Mouse (Mus musculus) MEL (cell line): ENCODE results near the gene Fbxl7. TPM values are rescaled to one million over a fixed set of nuclear protein-coding genes. Genes with fewer than 3 reads are reported as not detected.

Experiments used
- DNase-seq: peaks from one replicate; pipeline ENCODE4 v3.0.0; 2011; ENCODE audit warnings: low read depth, low spot score
- H3K27ac ChIP-seq: 2 replicates; pipeline ENCODE4 v1.5.1; 2012; ENCODE audit warnings: low read depth, mild to moderate bottlenecking, control low read depth, low read length, moderate library complexity; ENCODE audit not compliant: control insufficient read depth
- H3K27me3 ChIP-seq, 2 experiments: fragments of 150-350 bp in 1 of 2; sonication (generic) in 1 of 2; 2 replicates each; pipeline ENCODE4 v1.6.1; 2012; ENCODE audit warnings: low read length in 2 of 2, mild to moderate bottlenecking in 2 of 2, improper control_type of control experiment in 1 of 2, moderate library complexity in 1 of 2; ENCODE audit not compliant: insufficient read depth in 2 of 2, control insufficient read depth in 1 of 2
- H3K36me3 ChIP-seq, 2 experiments: 2 replicates each; pipeline ENCODE4 v1.6.1; 2012 to 2014; ENCODE audit warnings: low read length in 2 of 2, improper control_type of control experiment in 1 of 2, inconsistent platforms in 1 of 2, mild to moderate bottlenecking in 1 of 2; ENCODE audit not compliant: insufficient read depth in 2 of 2, control insufficient read depth in 1 of 2
- H3K4me1 ChIP-seq, 2 experiments: fragments of 150-350 bp in 1 of 2; sonication (generic) in 1 of 2; 2 replicates each; pipeline ENCODE4 v1.6.1; 2012; ENCODE audit warnings: low read length in 2 of 2, improper control_type of control experiment in 1 of 2, mild to moderate bottlenecking in 1 of 2; ENCODE audit not compliant: insufficient read depth in 2 of 2, control insufficient read depth in 1 of 2
- H3K4me3 ChIP-seq, 2 experiments: fragments of 150-350 bp in 1 of 2; sonication (generic) in 1 of 2; 2 replicates each; pipeline ENCODE4 v1.5.1; 2012; ENCODE audit warnings: low read depth in 2 of 2, low read length in 2 of 2, mild to moderate bottlenecking in 2 of 2, moderate library complexity in 2 of 2, control low read depth in 1 of 2, improper control_type of control experiment in 1 of 2; ENCODE audit not compliant: control insufficient read depth in 1 of 2, insufficient read depth in 1 of 2
- H3K79me2 ChIP-seq: 2 replicates; pipeline ENCODE4 v1.6.1; 2012; ENCODE audit warnings: mild to moderate bottlenecking, low read length, moderate library complexity; ENCODE audit not compliant: control insufficient read depth, poor library complexity, insufficient read depth
- H3K9ac ChIP-seq: 2 replicates; pipeline ENCODE4 v1.6.1; 2012; ENCODE audit warnings: low read depth, mild to moderate bottlenecking, control low read depth, low read length, moderate library complexity; ENCODE audit not compliant: control insufficient read depth, poor library complexity, severe bottlenecking
- H3K9me3 ChIP-seq: fragments of 150-350 bp; sonication (generic); replicated peaks from 2 replicates; pipeline ENCODE4 v1.6.1; 2012; ENCODE audit warnings: mild to moderate bottlenecking, low read length, improper control_type of control experiment, moderate library complexity; ENCODE audit not compliant: insufficient read depth
- CHD1 ChIP-seq: IDR thresholded peaks from 2 replicates; pipeline ENCODE4 v1.6.1; 2012; ENCODE audit warnings: low read depth, mild to moderate bottlenecking, inconsistent platforms, low read length, improper control_type of control experiment
- CHD2 ChIP-seq: IDR thresholded peaks from 2 replicates; pipeline ENCODE4 v1.6.1; 2011; ENCODE audit warnings: low read length, improper control_type of control experiment
- E2F4 ChIP-seq: IDR thresholded peaks from 2 replicates; pipeline ENCODE4 v1.6.1; 2011; ENCODE audit warnings: low read depth, low read length, improper control_type of control experiment, borderline replicate concordance
- HCFC1 ChIP-seq: IDR thresholded peaks from 2 replicates; pipeline ENCODE4 v1.6.1; 2012; ENCODE audit warnings: low read depth, mild to moderate bottlenecking, inconsistent platforms, low read length, improper control_type of control experiment, moderate library complexity
- JUND ChIP-seq: IDR thresholded peaks from 2 replicates; pipeline ENCODE4 v1.6.1; 2011; ENCODE audit warnings: low read depth, mild to moderate bottlenecking, improper control_type of control experiment, low read length
- MAX ChIP-seq: IDR thresholded peaks from 2 replicates; pipeline ENCODE4 v1.6.1; 2011; ENCODE audit warnings: low read length, improper control_type of control experiment
- MEF2A ChIP-seq: IDR thresholded peaks from 2 replicates; pipeline ENCODE4 v1.6.1; 2014; ENCODE audit warnings: low read depth, mild to moderate bottlenecking, inconsistent platforms, low read length, improper control_type of control experiment; ENCODE audit not compliant: poor library complexity, insufficient replicate concordance, severe bottlenecking; ENCODE audit errors: extremely low read depth
- NELFE ChIP-seq: IDR thresholded peaks from 2 replicates; pipeline ENCODE4 v1.6.1; 2011; ENCODE audit warnings: low read depth, low read length, improper control_type of control experiment
- NRF1 ChIP-seq: IDR thresholded peaks from 2 replicates; pipeline ENCODE4 v1.6.1; 2014; ENCODE audit warnings: low read depth, mild to moderate bottlenecking, inconsistent platforms, low read length, improper control_type of control experiment, moderate library complexity; ENCODE audit not compliant: poor library complexity, insufficient read depth, severe bottlenecking
- POLR2A ChIP-seq, 2 experiments: IDR thresholded peaks; 2 replicates each; pipeline ENCODE4 v1.6.1; 2011 to 2012; ENCODE audit warnings: low read length in 2 of 2, mild to moderate bottlenecking in 2 of 2, control low read depth in 1 of 2, improper control_type of control experiment in 1 of 2, low read depth in 1 of 2, moderate library complexity in 1 of 2; ENCODE audit not compliant: control insufficient read depth in 1 of 2, insufficient read depth in 1 of 2, poor library complexity in 1 of 2
- POLR2AphosphoS5 ChIP-seq: IDR thresholded peaks from 2 replicates; pipeline ENCODE4 v1.6.1; 2012; ENCODE audit warnings: low read depth, borderline replicate concordance, mild to moderate bottlenecking, inconsistent platforms, low read length, moderate library complexity, mixed read lengths
- RAD21 ChIP-seq: IDR thresholded peaks from 2 replicates; pipeline ENCODE4 v1.6.1; 2011; ENCODE audit warnings: mild to moderate bottlenecking, low read depth, low read length, improper control_type of control experiment
- SIN3A ChIP-seq: IDR thresholded peaks from 2 replicates; pipeline ENCODE4 v1.6.1; 2012; ENCODE audit warnings: low read length, improper control_type of control experiment, inconsistent platforms
- UBTF ChIP-seq: IDR thresholded peaks from 2 replicates; pipeline ENCODE4 v1.6.1; 2012; ENCODE audit warnings: low read depth, mild to moderate bottlenecking, inconsistent platforms, low read length, improper control_type of control experiment, moderate library complexity, borderline replicate concordance; ENCODE audit not compliant: insufficient read depth
- USF1 ChIP-seq: IDR thresholded peaks from 2 replicates; pipeline ENCODE4 v1.6.1; 2014; ENCODE audit warnings: low read depth, mild to moderate bottlenecking, inconsistent platforms, low read length, improper control_type of control experiment, moderate library complexity
- ZC3H11A ChIP-seq: IDR thresholded peaks from 2 replicates; pipeline ENCODE4 v1.6.1; 2012; ENCODE audit warnings: low read depth, mild to moderate bottlenecking, inconsistent platforms, low read length, improper control_type of control experiment
- ZKSCAN1 ChIP-seq: IDR thresholded peaks from 2 replicates; pipeline ENCODE4 v1.6.1; 2012; ENCODE audit warnings: low read depth, mild to moderate bottlenecking, inconsistent platforms, low read length, improper control_type of control experiment, moderate library complexity
- ZMIZ1 ChIP-seq: IDR thresholded peaks from 2 replicates; pipeline ENCODE4 v1.6.1; 2012; ENCODE audit warnings: low read depth, mild to moderate bottlenecking, inconsistent platforms, low read length, improper control_type of control experiment, moderate library complexity
- polyA plus RNA-seq, 2 experiments: library from polyadenylated mRNA; stranded (reverse) in 1 of 2; unstranded in 1 of 2; fragments of >175 nt in 1 of 2; fragments of >200 nt in 1 of 2; gene quantifications; 2 replicates each; pipeline versions ENCODE4 v1.2.1 to v1.2.4; 2012; ENCODE audit warnings: low replicate concordance in 2 of 2, low read depth in 1 of 2; ENCODE audit not compliant: insufficient read length in 2 of 2, insufficient read depth in 1 of 2, missing spikeins in 1 of 2
- total RNA-seq: library from RNA; depleted of rRNA; stranded (reverse); fragments of 300-350 nt; gene quantifications from 2 replicates; pipeline ENCODE4 v1.2.3, GENCODE M21; 2012

Fbxl7 gene
- total and polyA plus RNA-seq, 3 experiments, result not detected

- Histone ChIP-seq H3K4me3 (no peak overlapping the region), H3K27me3 (no peaks in the 10 kb centered on the region)
Observed at GRCm38 (mm10) chr15:26862173-26862572, 33.2 kb downstream of the Fbxl7 start.

GRCm38 (mm10) chr15:26849626-26850025 lies 45.8 kb downstream of the Fbxl7 start:
- H3K36me3 ChIP-seq, result no peaks in the 10 kb centered on the region
- H3K27me3 ChIP-seq, result no peaks in the 10 kb centered on the region
- no peak overlapping the region for H3K9ac ChIP-seq
- H3K4me3 ChIP-seq, result no peak overlapping the region
- H3K27ac ChIP-seq, result no peak overlapping the region
- no peaks in the 10 kb centered on the region for H3K79me2 ChIP-seq
- H3K4me1 ChIP-seq, result no peaks in the 10 kb centered on the region
- H3K9me3 ChIP-seq, result no peaks in the 10 kb centered on the region
- no peak for TF ChIP-seq CHD2
- no peak for TF ChIP-seq E2F4
- no peak for TF ChIP-seq MEF2A
- no peak for TF ChIP-seq USF1
- no peak for TF ChIP-seq UBTF
- TF ChIP-seq ZMIZ1, result no peak
- TF ChIP-seq NRF1, result no peak
- no peak for TF ChIP-seq POLR2AphosphoS5
- no peak for TF ChIP-seq CHD1
- no peak for TF ChIP-seq HCFC1
- TF ChIP-seq MAX, result no peak
- no peak for TF ChIP-seq ZKSCAN1
- no peak for TF ChIP-seq NELFE
- no peak for TF ChIP-seq SIN3A
- no peak for TF ChIP-seq RAD21
- no peak for TF ChIP-seq ZC3H11A
- no peak for TF ChIP-seq JUND
- no peak for DNase-seq

More at GRCm38 (mm10) chr15:26862173-26862572, 33.2 kb downstream of the Fbxl7 start:
- no peak overlapping the region for H3K27ac ChIP-seq
- H3K36me3 ChIP-seq, result no peaks in the 10 kb centered on the region
- no peaks in the 10 kb centered on the region for H3K9me3 ChIP-seq
- TF ChIP-seq POLR2A (IDR thresholded peaks at IDR 0.05; ENCODE audit: control insufficient read depth in 1 of 2, insufficient read depth in 1 of 2, low read depth in 1 of 2, low read length in 2 of 2, poor library complexity in 1 of 2) (no peak), MEF2A (no peak)
- H3K79me2 ChIP-seq, result no peaks in the 10 kb centered on the region
- no peaks in the 10 kb centered on the region for H3K4me1 ChIP-seq
- DNase-seq, result no peak
- H3K9ac ChIP-seq, result no peak overlapping the region
